Mouse (Mus musculus) liver, adult 2 months (tissue): ENCODE measurements at regions not wholly inside any gene's neighbourhood (a gene's known extent, or its start where the extent isn't known, plus 50 kb on each side); places are given as distances from the start of the nearest gene placed in this dataset.

Experiments
- CTCF ChIP-seq: fragments of 200-500 bp; IDR thresholded peaks from 2 replicates; pipeline ENCODE4 v1.5.1; 2011; ENCODE audit warnings: low read depth, low read length, control low read depth
- POLR2A ChIP-seq: fragments of 200-500 bp; IDR thresholded peaks from 2 replicates; pipeline ENCODE4 v1.6.1; 2011; ENCODE audit warnings: low read length, control low read depth; ENCODE audit not compliant: insufficient read depth; ENCODE audit errors: extremely low read depth

GRCm38 (mm10) chr10:98577040-98577439, 337.2 kb upstream of the Atp2b1 start:
- no peak for TF ChIP-seq CTCF
- no peak for TF ChIP-seq POLR2A
